Mouse (Mus musculus) cerebellum, postnatal 4 days (tissue): Measurements from ENCODE around the gene Tfam.

Experiments used
- DNase-seq, 2 experiments: peaks; one replicate each; pipeline ENCODE4 v3.0.0; 2022; ENCODE audit warnings: low spot score in 2 of 2, mixed read lengths in 1 of 2

Gene Tfam

GRCm38 (mm10) chr10:71223101-71223500 lies 15.0 kb downstream of the Tfam start:
- no peak for DNase-seq

GRCm38 (mm10) chr10:71222639-71223038 lies 15.4 kb downstream of the Tfam start:
- DNase-seq, result no peak

GRCm38 (mm10) chr10:71218228-71218892 lies 19.7 kb downstream of the Tfam start:
- peak; percentile 79 to 84 for DNase-seq

- no peak for DNase-seq
These were observed 22.1 kb downstream of the Tfam start for GRCm38 (mm10) chr10:71215996-71216395.

- peak in 1 of 2 experiments; percentile 34 for DNase-seq
These were observed 36.6 kb downstream of the Tfam start for GRCm38 (mm10) chr10:71201512-71201911.

- no peak for DNase-seq
These were observed 37.1 kb downstream of the Tfam start for GRCm38 (mm10) chr10:71200964-71201363.

- no peak for DNase-seq
These were observed 39.4 kb downstream of the Tfam start for GRCm38 (mm10) chr10:71198676-71199075.

GRCm38 (mm10) chr10:71197036-71197785 lies 40.9 kb downstream of the Tfam start:
- no peak for DNase-seq

GRCm38 (mm10) chr10:71195501-71195900 lies 42.6 kb downstream of the Tfam start:
- DNase-seq, result no peak

- no peak for DNase-seq
These were observed 43.4 kb downstream of the Tfam start for GRCm38 (mm10) chr10:71194713-71195112.

- no peak for DNase-seq
These were observed 44.8 kb downstream of the Tfam start for GRCm38 (mm10) chr10:71193319-71193718.

GRCm38 (mm10) chr10:71192886-71193285 lies 45.2 kb downstream of the Tfam start:
- no peak for DNase-seq

- DNase-seq, result no peak
These were observed 49.4 kb downstream of the Tfam start for GRCm38 (mm10) chr10:71188681-71189080.

- DNase-seq, result no peak
These were observed 53.0 kb downstream of the Tfam start for GRCm38 (mm10) chr10:71185059-71185458.

- DNase-seq, result no peak
These were observed 54.6 kb downstream of the Tfam start for GRCm38 (mm10) chr10:71183339-71184031.

- no peak for DNase-seq
These were observed 56.1 kb downstream of the Tfam start for GRCm38 (mm10) chr10:71181931-71182330.

- DNase-seq, result no peak
These were observed 57.0 kb downstream of the Tfam start for GRCm38 (mm10) chr10:71181091-71181490.

- no peak for DNase-seq
These were observed 58.0 kb downstream of the Tfam start for GRCm38 (mm10) chr10:71180057-71180456.

- DNase-seq, result no peak
These were observed 60.9 kb downstream of the Tfam start for GRCm38 (mm10) chr10:71177201-71177600.

- DNase-seq, result no peak
These were observed 61.7 kb downstream of the Tfam start for GRCm38 (mm10) chr10:71176341-71176740.
